Mouse (Mus musculus) kidney, embryonic 15.5 days (tissue): Measurements from ENCODE around the gene Nckap5. TPM values are rescaled to one million over a fixed set of nuclear protein-coding genes. Genes with fewer than 3 reads are reported as not detected.

Experiments
- ATAC-seq: fragments of 200-750 bp; cut with Nextera tagmentation; replicated peaks from 2 replicates; pipeline ENCODE4 v1.8.0; 2017; ENCODE audit warnings: moderate TSS enrichment; ENCODE audit not compliant: low FRiP score
- H3K27ac ChIP-seq: fragments of 300-500 bp; sonication (generic); 2 replicates; pipeline ENCODE4 v1.5.1; 2015; ENCODE audit warnings: mild to moderate bottlenecking, inconsistent platforms
- H3K27me3 ChIP-seq: fragments of 300-500 bp; sonication (generic); 2 replicates; pipeline ENCODE4 v1.6.1; 2015; ENCODE audit warnings: inconsistent platforms
- H3K36me3 ChIP-seq: fragments of 300-500 bp; sonication (generic); 2 replicates; pipeline ENCODE4 v1.6.1; 2015; ENCODE audit warnings: inconsistent platforms
- H3K4me1 ChIP-seq: fragments of 300-500 bp; sonication (generic); 2 replicates; pipeline ENCODE4 v1.6.1; 2015; ENCODE audit warnings: inconsistent platforms
- H3K4me2 ChIP-seq: fragments of 300-500 bp; sonication (generic); 2 replicates; pipeline ENCODE4 v1.6.1; 2015; ENCODE audit warnings: moderate library complexity, mild to moderate bottlenecking, inconsistent platforms
- H3K4me3 ChIP-seq: fragments of 300-500 bp; sonication (generic); replicated peaks from 2 replicates; pipeline ENCODE4 v1.5.1; 2015; ENCODE audit warnings: mild to moderate bottlenecking, inconsistent platforms
- H3K9ac ChIP-seq: fragments of 300-500 bp; sonication (generic); 2 replicates; pipeline ENCODE4 v1.6.1; 2015; ENCODE audit warnings: mild to moderate bottlenecking, inconsistent platforms
- H3K9me3 ChIP-seq: fragments of 300-500 bp; sonication (generic); replicated peaks from 2 replicates; pipeline ENCODE4 v1.6.1; 2016; ENCODE audit warnings: inconsistent platforms
- WGBS: fragments of 180-500 bp; shearing (Covaris S2); methylation state at CpG from one replicate; pipeline ENCODE4 v1.1.7; 2015; ENCODE audit warnings: mixed read lengths; 5-methylcytosine and 5-hydroxymethylcytosine counted together
- polyA plus RNA-seq: library from polyadenylated mRNA; unstranded; fragments of >200 nt; fragmentation: Nextera tagmentation; extraction: Ambion mirVana; gene quantifications from 2 replicates; pipeline ENCODE4 v1.2.1, GENCODE M21; 2015

Nckap5 gene
- polyA plus RNA-seq, 1 experiment from 2014 or later: 4.4 TPM

DNA sequence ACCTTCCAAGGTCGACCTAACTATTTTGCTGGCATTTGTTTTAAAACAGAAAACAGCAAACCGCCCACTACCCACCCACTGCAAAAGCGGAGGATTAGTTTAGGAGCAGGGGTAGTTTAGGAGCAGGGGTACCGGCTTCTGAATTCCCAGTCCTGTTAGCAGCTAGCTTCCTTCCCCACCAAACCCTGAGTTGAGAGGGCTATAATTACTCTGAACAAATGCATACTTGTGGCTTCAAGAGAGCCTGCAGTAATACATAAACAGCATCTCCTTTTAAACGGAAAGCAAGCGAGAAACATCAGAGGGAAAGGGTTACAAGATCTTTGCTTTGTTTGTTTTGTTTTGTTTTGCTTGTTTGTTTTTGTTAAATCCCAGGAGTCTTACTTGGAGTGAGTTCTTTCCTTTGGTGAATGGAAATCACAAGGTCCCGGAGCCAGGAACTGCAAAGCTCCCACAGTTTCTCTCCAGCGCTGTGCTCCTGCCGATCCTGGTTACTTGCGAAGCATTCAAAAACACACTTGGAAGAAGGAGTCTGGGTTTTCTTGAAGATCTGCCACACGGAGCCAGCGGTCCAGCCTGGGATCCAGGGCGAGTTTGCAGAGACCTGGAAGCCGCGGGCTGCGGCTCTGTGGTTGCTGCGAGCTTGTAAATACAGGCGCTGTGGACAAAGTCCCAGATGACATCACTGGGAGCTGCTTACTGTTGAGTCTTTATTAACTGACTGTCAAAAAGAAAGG lies 92.9 kb downstream of the Nckap5 start:
- Histone ChIP-seq H3K27me3 (peaks cover 12% of the 10 kb centered on the region; the same call in 1 of the 2 replicates), H3K4me1 (peaks cover 24% of the 10 kb centered on the region), H3K9ac (peak overlapping the region; percentile 35; the same call in 1 of the 2 replicates), H3K36me3 (no peaks in the 10 kb centered on the region), H3K9me3 (no peaks in the 10 kb centered on the region), H3K27ac (0 out of 2 replicates have a peak overlapping the region, but pooled peaks have one; percentile 20), H3K4me3 (peak overlapping the region; percentile 42), H3K4me2 (peak overlapping the region; percentile 67)
- ATAC-seq: peak; percentile 88
- WGBS: 6% methylated on average over 18 of the region's 18 CpGs

DNA sequence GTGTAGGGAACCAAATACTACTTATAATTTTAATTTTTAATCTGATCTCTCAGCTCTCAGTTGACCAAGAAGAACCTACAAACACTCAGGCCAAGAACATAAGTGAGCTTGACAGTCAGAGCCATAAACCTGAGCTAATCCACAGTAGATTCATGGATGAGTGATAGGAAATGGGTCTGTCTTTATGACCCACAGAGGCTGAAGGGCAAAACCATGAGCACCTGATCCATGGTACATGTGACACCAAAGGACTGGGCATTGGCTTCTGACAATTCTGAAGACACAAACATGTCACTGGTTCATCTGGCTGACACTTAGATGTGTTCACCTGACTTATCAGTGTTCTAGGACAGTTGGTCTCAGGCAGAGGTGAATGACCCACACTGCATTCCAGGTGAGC lies 98.9 kb downstream of the Nckap5 start:
- Histone ChIP-seq H3K9me3 (no peaks in the 10 kb centered on the region), H3K9ac (no peak overlapping the region), H3K4me2 (no peak overlapping the region), H3K27me3 (peaks cover 10% of the 10 kb centered on the region; the same call in 1 of the 2 replicates), H3K36me3 (no peaks in the 10 kb centered on the region), H3K27ac (no peak overlapping the region), H3K4me3 (no peak overlapping the region), H3K4me1 (peaks cover 6% of the 10 kb centered on the region)
- no peak for ATAC-seq

DNA sequence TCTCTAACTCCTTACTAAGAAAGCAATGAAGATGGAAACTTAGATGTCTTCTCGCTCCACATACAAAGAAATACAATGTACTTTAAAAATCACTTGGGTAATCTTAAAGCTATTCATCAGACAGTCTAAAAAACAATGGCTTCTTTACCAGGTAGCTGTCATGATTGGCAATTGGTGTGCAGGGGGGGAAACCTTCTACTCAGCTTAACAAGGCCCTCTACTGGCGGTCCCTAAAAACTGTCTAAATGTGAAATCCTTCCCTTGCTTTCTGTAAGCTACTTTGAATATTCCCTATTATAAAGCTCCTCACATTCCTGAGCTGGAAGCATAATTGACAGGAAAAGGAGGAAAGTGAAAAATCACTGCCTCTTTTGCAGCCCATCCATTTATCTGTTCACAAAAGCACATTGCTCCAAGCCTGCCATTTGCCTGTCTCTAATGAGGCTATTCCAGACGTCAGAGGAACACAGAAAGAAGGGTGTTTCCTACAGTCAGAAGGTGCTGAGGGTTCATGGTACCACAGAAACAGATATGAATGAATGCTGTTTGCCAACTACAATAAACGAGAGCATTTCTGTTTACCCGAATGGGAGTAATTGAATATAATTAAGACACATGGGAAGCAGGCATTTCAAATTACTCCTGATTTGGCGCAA lies 104.1 kb downstream of the Nckap5 start:
- no peak overlapping the region for H3K27ac ChIP-seq
- 59% methylated on average over 6 of the region's 6 CpGs for WGBS
- H3K9ac ChIP-seq: no peak overlapping the region
- H3K9me3 ChIP-seq: no peaks in the 10 kb centered on the region
- peaks cover 4% of the 10 kb centered on the region; the same call in 1 of the 2 replicates for H3K4me1 ChIP-seq
- H3K36me3 ChIP-seq: no peaks in the 10 kb centered on the region
- H3K27me3 ChIP-seq: no peaks in the 10 kb centered on the region
- no peak for ATAC-seq
- H3K4me2 ChIP-seq: no peak overlapping the region
- H3K4me3 ChIP-seq: no peak overlapping the region

DNA sequence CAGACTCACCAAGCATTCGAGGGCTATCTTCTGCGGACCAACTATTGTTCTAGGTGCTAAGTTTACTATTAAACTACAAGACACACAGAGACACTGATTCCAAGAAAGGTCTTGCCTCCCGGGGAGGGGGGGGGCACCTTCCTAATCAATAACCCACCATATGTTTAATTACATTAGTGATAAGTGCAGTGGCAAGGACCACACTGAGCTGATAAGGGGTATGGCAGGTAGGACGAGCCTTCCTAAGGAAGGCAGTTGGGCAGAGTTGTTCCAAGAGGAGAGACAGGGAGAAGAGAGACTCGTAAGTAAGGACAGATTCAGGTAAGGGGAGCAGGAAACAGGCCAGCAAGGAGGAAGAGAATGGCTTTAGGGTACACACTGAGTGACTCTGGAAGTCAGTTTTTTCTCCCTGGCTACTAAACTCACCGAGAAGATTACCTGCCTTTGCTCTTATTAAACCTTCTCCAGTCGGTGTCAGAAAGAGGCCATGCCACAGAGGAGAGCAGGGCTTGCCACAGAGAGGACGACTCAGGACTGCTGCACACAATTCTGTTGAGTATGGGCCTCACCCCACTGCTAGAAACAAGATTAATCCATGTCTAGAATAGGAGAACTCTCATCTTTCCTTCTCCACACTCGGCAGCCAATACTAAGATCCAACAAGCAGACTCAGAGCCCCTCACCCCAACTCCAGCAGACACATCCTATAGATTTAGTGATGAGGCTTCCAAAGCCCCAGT lies 104.8 kb downstream of the Nckap5 start:
- Histone ChIP-seq H3K4me2 (no peak overlapping the region), H3K9me3 (no peaks in the 10 kb centered on the region), H3K4me3 (no peak overlapping the region), H3K36me3 (no peaks in the 10 kb centered on the region), H3K4me1 (peaks cover 4% of the 10 kb centered on the region; the same call in 1 of the 2 replicates), H3K27ac (no peak overlapping the region), H3K27me3 (no peaks in the 10 kb centered on the region), H3K9ac (no peak overlapping the region)
- 69% methylated on average over 9 of the region's 9 CpGs for WGBS
- ATAC-seq: no peak

DNA sequence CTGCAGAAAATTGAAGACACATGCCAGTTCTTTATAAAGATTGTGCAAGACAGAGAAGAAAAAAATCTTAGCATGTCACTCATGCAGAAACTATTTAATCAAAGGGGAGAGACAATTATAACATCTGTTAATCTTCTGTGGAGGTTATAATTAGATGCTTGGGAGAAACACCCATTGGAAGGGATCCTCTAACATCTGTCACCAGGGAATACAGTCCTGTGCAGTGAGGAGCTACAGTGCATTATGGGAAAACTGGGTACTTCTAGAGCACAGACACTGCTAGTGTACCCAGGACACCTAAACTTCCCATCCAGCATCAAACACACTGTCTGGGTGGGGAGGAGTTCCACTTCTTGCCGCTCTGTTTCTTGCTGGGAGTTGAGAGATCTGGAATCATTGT lies 108.7 kb downstream of the Nckap5 start:
- no peak overlapping the region for H3K4me3 ChIP-seq
- H3K4me2 ChIP-seq: no peak overlapping the region
- 89% methylated on average over 1 of the region's 1 CpGs for WGBS
- H3K36me3 ChIP-seq: no peaks in the 10 kb centered on the region
- H3K9me3 ChIP-seq: no peaks in the 10 kb centered on the region
- no peak overlapping the region for H3K9ac ChIP-seq
- no peak for ATAC-seq
- H3K27me3 ChIP-seq: no peaks in the 10 kb centered on the region
- H3K27ac ChIP-seq: no peak overlapping the region
- H3K4me1 ChIP-seq: no peaks in the 10 kb centered on the region

DNA sequence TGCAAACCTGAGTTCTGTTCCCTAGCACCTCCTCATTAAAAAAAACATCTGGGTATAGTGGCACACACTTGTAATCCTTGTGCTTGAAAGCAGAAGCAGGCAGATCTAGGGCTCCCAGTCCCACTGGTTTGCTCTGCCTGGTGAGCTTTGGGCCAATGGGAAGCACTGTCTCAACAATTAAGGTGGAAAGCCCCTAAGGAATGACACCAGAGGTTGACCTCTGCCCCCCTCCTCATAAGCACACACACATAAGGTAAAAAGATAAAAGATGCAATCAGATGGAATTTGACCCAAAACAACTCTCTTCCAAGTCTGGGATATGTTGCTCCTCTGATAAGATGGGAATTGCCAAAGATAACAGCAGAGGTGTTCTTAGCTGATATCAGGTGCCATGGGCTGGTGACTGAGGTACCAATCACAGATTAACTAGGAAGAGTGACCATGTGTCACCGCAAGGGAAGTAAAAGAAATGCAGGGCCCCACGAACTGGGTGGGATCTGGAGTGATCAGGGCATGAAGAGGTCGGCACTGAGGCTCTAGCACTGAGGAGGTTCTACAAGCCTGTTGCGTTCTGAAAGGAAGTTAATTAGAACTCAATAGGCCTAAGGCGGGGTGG lies 110.8 kb downstream of the Nckap5 start:
- no peak overlapping the region for H3K27ac ChIP-seq
- H3K36me3 ChIP-seq: no peaks in the 10 kb centered on the region
- H3K9ac ChIP-seq: no peak overlapping the region
- WGBS: 57% methylated on average over 5 of the region's 5 CpGs
- no peaks in the 10 kb centered on the region for H3K9me3 ChIP-seq
- H3K4me1 ChIP-seq: no peaks in the 10 kb centered on the region
- H3K4me3 ChIP-seq: no peak overlapping the region
- no peaks in the 10 kb centered on the region for H3K27me3 ChIP-seq
- H3K4me2 ChIP-seq: no peak overlapping the region
- no peak for ATAC-seq

DNA sequence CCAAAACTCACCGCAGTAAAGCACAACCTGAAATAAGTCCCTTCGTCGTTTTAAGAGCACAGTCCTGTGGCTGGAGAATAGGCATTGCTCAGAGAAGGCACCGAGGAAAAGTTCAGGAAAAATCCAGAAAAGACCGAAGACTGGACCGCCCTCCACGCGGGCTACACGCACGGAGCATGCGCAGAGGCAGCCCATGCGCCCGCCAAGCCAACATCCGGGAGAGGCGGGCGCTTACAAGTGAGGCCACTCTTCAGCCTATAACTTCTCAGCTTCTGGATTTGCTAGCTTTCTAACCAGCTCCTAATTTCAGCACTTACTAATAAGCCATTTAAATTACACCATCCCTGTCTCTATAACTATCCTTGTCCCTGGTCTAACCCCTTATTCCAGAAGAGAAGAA lies 124.0 kb downstream of the Nckap5 start:
- no peak for ATAC-seq
- H3K4me3 ChIP-seq: no peak overlapping the region
- H3K27ac ChIP-seq: no peak overlapping the region
- H3K4me2 ChIP-seq: no peak overlapping the region
- no peaks in the 10 kb centered on the region for H3K9me3 ChIP-seq
- 93% methylated on average over 16 of the region's 16 CpGs for WGBS
- no peaks in the 10 kb centered on the region for H3K4me1 ChIP-seq
- H3K9ac ChIP-seq: no peak overlapping the region
- H3K27me3 ChIP-seq: no peaks in the 10 kb centered on the region
- no peaks in the 10 kb centered on the region for H3K36me3 ChIP-seq

DNA sequence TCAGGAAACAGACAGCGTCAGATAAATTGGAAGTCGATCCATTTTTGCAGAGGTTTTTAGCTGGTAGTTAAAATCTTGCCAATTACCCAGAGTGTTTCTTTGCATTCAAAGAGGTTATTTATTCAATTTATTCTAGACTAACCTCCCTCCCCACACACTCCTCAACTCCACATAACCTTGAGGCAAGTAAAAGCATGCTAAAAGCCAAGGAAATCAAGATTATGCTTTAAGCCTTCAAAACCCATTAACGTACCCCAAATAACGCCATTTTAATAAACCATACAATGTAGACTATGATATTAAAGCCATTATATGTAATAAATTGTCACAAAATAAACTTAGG lies 129.7 kb downstream of the Nckap5 start:
- ATAC-seq: no peak
- WGBS: 81% methylated on average over 4 of the region's 4 CpGs
- no peak overlapping the region for H3K4me2 ChIP-seq
- no peaks in the 10 kb centered on the region for H3K9me3 ChIP-seq
- no peak overlapping the region for H3K4me3 ChIP-seq
- no peak overlapping the region for H3K9ac ChIP-seq
- H3K27ac ChIP-seq: no peak overlapping the region
- H3K4me1 ChIP-seq: no peaks in the 10 kb centered on the region
- H3K27me3 ChIP-seq: no peaks in the 10 kb centered on the region
- no peaks in the 10 kb centered on the region for H3K36me3 ChIP-seq

DNA sequence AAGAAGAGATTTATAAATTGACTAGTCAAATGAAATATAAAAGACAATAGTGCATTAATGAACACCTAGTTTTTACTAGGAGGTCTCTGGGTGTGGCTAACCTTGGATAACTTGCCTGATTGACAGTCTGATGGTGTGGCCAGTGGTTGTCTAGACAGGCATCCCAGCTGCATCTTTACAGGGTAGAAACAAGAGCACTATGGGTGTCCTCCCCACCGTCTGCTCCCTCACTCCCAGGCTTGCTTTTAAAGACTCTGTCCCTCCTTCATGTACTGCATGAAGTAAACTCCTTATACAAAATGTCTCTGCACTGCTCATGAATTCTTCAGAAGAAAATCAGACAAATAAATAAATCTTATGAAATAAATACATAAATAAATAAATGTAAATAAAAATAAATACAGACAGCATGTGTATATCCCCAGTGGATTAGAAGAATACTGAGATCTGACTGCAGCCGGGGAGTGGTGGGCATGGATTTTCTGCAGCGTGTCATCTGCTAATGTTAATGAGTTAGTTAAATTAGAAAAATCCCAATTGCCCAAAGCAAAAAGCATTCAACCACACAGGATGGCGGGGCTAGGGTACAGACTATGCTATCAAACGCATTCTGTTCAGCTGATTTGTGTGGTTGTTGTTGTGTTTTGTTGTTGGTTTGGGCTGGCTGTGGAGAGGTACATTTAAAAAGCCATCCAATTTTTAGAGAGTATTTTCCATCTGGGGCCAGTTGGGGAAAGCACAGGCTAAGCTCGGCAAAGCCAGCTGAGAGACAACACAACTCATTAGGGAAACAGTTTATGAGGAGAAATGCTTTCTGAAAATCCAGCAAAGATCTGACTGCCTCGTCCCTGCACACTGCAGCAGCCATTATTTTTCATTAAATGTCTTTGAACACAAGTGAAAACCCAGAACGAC lies 130.3 kb downstream of the Nckap5 start:
- Histone ChIP-seq H3K36me3 (no peaks in the 10 kb centered on the region), H3K27ac (no peak overlapping the region), H3K27me3 (no peaks in the 10 kb centered on the region), H3K9ac (no peak overlapping the region), H3K4me3 (no peak overlapping the region), H3K4me1 (no peaks in the 10 kb centered on the region), H3K4me2 (no peak overlapping the region), H3K9me3 (no peaks in the 10 kb centered on the region)
- WGBS: 70% methylated on average over 8 of the region's 8 CpGs
- no peak for ATAC-seq

DNA sequence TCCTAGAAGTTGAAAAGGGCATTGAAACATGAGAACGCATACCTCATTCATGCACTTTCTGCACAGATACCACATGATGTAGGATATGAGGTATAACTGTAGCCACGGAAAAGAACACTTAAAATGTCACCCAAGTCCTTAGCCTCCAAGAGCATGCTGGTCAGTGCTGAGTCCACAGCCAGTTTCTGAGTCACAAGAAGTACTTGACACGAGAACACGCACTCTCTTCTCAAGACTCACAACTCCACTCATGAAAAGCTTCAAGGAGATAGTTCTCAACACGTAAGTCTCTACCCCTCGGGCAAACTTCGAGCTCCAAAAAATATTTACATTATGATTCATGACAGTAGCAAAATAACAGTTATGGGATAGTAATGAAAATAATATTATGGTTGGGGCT lies 137.0 kb downstream of the Nckap5 start:
- H3K4me1 ChIP-seq: no peaks in the 10 kb centered on the region
- no peak overlapping the region for H3K27ac ChIP-seq
- 89% methylated on average over 7 of the region's 7 CpGs for WGBS
- H3K27me3 ChIP-seq: no peaks in the 10 kb centered on the region
- H3K36me3 ChIP-seq: no peaks in the 10 kb centered on the region
- H3K4me2 ChIP-seq: no peak overlapping the region
- no peaks in the 10 kb centered on the region for H3K9me3 ChIP-seq
- no peak overlapping the region for H3K9ac ChIP-seq
- no peak for ATAC-seq
- no peak overlapping the region for H3K4me3 ChIP-seq

DNA sequence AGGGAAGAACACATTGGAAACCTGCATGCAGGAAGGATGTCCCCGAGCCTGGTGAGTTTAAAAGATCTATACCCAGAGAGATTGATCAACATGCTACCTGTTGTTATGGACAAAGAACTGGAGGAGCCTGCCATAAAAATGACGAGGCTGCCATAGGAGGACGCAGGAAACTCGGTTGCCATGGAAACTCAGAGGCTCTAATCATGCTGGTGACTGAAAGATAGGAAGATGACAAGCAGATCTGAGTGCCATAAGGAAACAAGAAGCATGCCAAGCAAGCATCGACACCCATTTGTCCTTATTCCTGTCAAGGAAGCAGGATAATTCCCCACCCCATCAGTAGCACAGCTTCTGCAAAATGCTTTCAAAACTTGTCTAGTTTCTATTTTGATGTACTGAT lies 142.0 kb downstream of the Nckap5 start:
- Histone ChIP-seq H3K9ac (no peak overlapping the region), H3K4me2 (no peak overlapping the region), H3K4me3 (no peak overlapping the region), H3K36me3 (no peaks in the 10 kb centered on the region), H3K4me1 (peaks cover 8% of the 10 kb centered on the region), H3K9me3 (no peaks in the 10 kb centered on the region), H3K27ac (no peak overlapping the region), H3K27me3 (no peaks in the 10 kb centered on the region)
- WGBS: 62% methylated on average over 5 of the region's 5 CpGs
- no peak for ATAC-seq
